Comparison of ENCODE assay signal across 8 mouse cellular contexts in the genomic region with DNA sequence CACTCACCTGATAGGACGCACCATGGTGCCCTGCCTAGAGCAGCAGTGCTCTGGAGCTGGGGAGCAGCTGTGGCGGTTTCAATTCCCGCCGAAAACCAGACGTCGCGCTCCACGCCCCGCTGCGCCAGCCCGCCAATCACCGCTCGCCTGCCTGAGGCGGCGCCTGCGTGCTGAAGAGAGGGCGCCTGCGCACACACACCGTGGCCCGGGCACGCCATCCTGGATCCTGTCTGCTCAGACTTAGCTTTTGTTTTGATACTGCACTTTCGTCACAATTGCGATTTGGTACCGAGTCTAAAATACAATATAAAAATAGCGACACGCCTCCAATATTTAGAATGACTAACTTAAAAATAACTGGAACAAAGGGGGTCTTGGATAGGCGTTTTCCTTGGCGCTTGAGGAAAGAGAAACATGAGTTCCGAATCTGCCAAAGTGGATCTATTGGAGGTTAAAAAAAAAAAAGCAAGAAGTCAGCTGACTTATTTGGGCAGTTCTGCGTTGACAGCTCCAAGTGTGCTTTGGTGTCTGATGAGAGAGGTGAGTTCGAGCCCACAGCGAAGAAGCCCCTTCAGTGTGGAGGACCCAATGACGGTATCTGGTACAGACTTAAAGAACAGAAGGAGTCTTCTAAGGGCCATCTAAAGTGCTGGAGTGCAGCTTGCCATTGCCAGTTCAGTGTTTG. TPM values are rescaled to one million over a fixed set of nuclear protein-coding genes. Genes with fewer than 3 reads are reported as not detected.
DNase-seq lines count a peak whose midpoint lies in the region; ATAC-seq lines count a peak whose summit lies in the region.

A gene (minus strand): TSS at position 101 of the 685 bp plus-strand sequence.
A gene (plus strand): TSS at position 476 of the 685 bp plus-strand sequence.

- no peaks in the 10 kb centered on the region for H3K9me3 ChIP-seq in hindbrain, embryonic 15.5 days

- H3K9ac ChIP-seq in hindbrain, embryonic 15.5 days, result peak within 1 kb of the TSS; percentile 65

- DNase-seq in T-cell, adult 2 months (ENCODE audit: low spot score), result peak; percentile 96
- peak; percentile 96 to 98 for DNase-seq in cerebellum, postnatal 36 days
- peak; percentile 96 to 97 for DNase-seq in frontal cortex, postnatal 36 days (ENCODE audit: low spot score in 2 of 2)
- DNase-seq in left cerebral cortex, adult 11 months (ENCODE audit: low spot score), result peak; percentile 92
- DNase-seq in lung, postnatal 4 days, result peak; percentile 96 to 98
- peak; percentile 91 for DNase-seq in retina, postnatal 7 days (ENCODE audit: low read depth, low spot score)
- peak; percentile 83 for DNase-seq in urinary bladder, adult 2 months (ENCODE audit: low spot score)

- peak within 1 kb of the TSS; percentile 90 for H3K4me2 ChIP-seq in hindbrain, embryonic 15.5 days

- H3K27ac ChIP-seq in hindbrain, embryonic 15.5 days (replicated peaks), result peak within 1 kb of the TSS; percentile 75

- H3K4me1 ChIP-seq in hindbrain, embryonic 15.5 days (replicated peaks), result peaks cover 21% of the 10 kb centered on the region

- no peaks in the 10 kb centered on the region for H3K27me3 ChIP-seq in hindbrain, embryonic 15.5 days

- under 1% methylated on average over 33 of the region's 33 CpGs for WGBS in hindbrain, embryonic 15.5 days

- peak within 1 kb of the TSS; percentile 59 for H3K4me3 ChIP-seq in hindbrain, embryonic 15.5 days

- ATAC-seq in hindbrain, embryonic 15.5 days (ENCODE audit: low FRiP score, low read depth), result peak; percentile 98

- peaks cover 7% of the 10 kb centered on the region; the same call in 1 of the 2 replicates for H3K36me3 ChIP-seq in hindbrain, embryonic 15.5 days

RNA-seq across cellular contexts. Expression of the first gene that starts in this region (rescaled TPM):
- 13.8 and 17.4 TPM in 2 replicates for polyA plus RNA-seq in hindbrain, embryonic 15.5 days (2015; fragmentation: Nextera tagmentation; extraction: Ambion mirVana)
- 2.4 and 3.6 TPM in 2 replicates for polyA plus RNA-seq in urinary bladder, adult 2 months (2012; rRNA removed)

RNA-seq across cellular contexts. Expression of the second gene that starts in this region (rescaled TPM):
- 30.1 and 31.3 TPM in 2 replicates for polyA plus RNA-seq in hindbrain, embryonic 15.5 days (2015; fragmentation: Nextera tagmentation; extraction: Ambion mirVana)
- 14.3 and 15.9 TPM in 2 replicates for polyA plus RNA-seq in urinary bladder, adult 2 months (2012; rRNA removed)

Comparison
In these comparisons a context has a peak if more than half of its experiments do, and no peak if none do; other contexts are left out.
1. Peak in every context shown above with its lines: DNase-seq, ATAC-seq, H3K4me3 ChIP-seq and H3K27ac ChIP-seq.